Mouse (Mus musculus) left cerebral cortex, adult 2 months (tissue): ENCODE results near the gene Rxrb. TPM values are rescaled to one million over a fixed set of nuclear protein-coding genes. Genes with fewer than 3 reads are reported as not detected.

Experiments used
- DNase-seq, 2 experiments: peaks; one replicate each; pipeline ENCODE4 v3.0.0; 2021 to 2022; ENCODE audit warnings: low spot score in 2 of 2, mixed read lengths in 1 of 2; ENCODE audit errors: extremely low spot score in 1 of 2
- H3K27ac ChIP-seq: fragments of 200-600 bp; 2 replicates; pipeline ENCODE4 v1.8.1; 2022
- H3K4me3 ChIP-seq: fragments of 200-600 bp; 2 replicates; pipeline ENCODE4 v1.8.1; 2022
- CTCF ChIP-seq: fragments of 200-600 bp; IDR thresholded peaks from 2 replicates; pipeline ENCODE4 v1.8.1; 2022; ENCODE audit warnings: antibody characterized with exemption, mild to moderate bottlenecking, moderate library complexity
- intact Hi-C: fragments of 180-260 bp; cut with DNase I; formaldehyde crosslinking; loops from one replicate; pipeline ENCODE4 v1.15.1; 2025
- total RNA-seq, 2 experiments: library from RNA; stranded (reverse); gene quantifications; 2 replicates each; pipeline ENCODE4 v1.2.3; 2021

Gene Rxrb
- total RNA-seq, 2 experiments from 2014 or later, result 84.7 to 86.2 TPM

- no peak overlapping the region for H3K27ac ChIP-seq
- intact Hi-C loops, result loop anchor here (5.0 kb wide), 1 partner anchor 36 kb away; no protein-coding TSS in a partner anchor
- H3K4me3 ChIP-seq, result no peak overlapping the region
- peak; percentile 66 for TF ChIP-seq CTCF
- DNase-seq, result no peak
These were observed 28.2 kb upstream of the Rxrb start for GRCm38 (mm10) chr17:34003426-34003825.

GRCm38 (mm10) chr17:34006570-34006969, 25.0 kb upstream of the Rxrb start:
- H3K27ac ChIP-seq, result no peak overlapping the region
- no peak for DNase-seq
- intact Hi-C loops, result no loop called here
- no peak overlapping the region for H3K4me3 ChIP-seq
- TF ChIP-seq CTCF, result no peak

GRCm38 (mm10) chr17:34010156-34010555, 21.5 kb upstream of the Rxrb start:
- intact Hi-C loops, result no loop called here
- H3K4me3 ChIP-seq, result no peak overlapping the region

GRCm38 (mm10) chr17:34013436-34013835, 18.2 kb upstream of the Rxrb start:
- Histone ChIP-seq H3K4me3 (no peak overlapping the region), H3K27ac (no peak overlapping the region)
- no peak for DNase-seq
- intact Hi-C loops, result no loop called here
- TF ChIP-seq CTCF, result no peak

More at GRCm38 (mm10) chr17:34010156-34010555, 21.5 kb upstream of the Rxrb start:
- H3K27ac ChIP-seq, result no peak overlapping the region
- no peak for TF ChIP-seq CTCF
- DNase-seq, result no peak

GRCm38 (mm10) chr17:34021539-34022413, 9.8 kb upstream of the Rxrb start:
- Histone ChIP-seq H3K27ac (no peak overlapping the region), H3K4me3 (no peak overlapping the region)
- DNase-seq, result no peak
- no peak for TF ChIP-seq CTCF
- intact Hi-C loops, result loop anchor here (1.0 kb wide), 1 partner anchor 62 kb away; no protein-coding TSS in a partner anchor

- no peak overlapping the region for H3K27ac ChIP-seq
- DNase-seq, result no peak
- no peak for TF ChIP-seq CTCF
- no peak overlapping the region for H3K4me3 ChIP-seq
- intact Hi-C loops, result no loop called here
These were observed 9.2 kb upstream of the Rxrb start for GRCm38 (mm10) chr17:34022414-34022783.

GRCm38 (mm10) chr17:34022987-34023386, 8.6 kb upstream of the Rxrb start:
- no peak for DNase-seq

GRCm38 (mm10) chr17:34023678-34024077, 7.9 kb upstream of the Rxrb start:
- no peak for TF ChIP-seq CTCF
- intact Hi-C loops, result no loop called here
- Histone ChIP-seq H3K27ac (peak overlapping the region; percentile 99), H3K4me3 (peak overlapping the region; percentile 95)
- no peak for DNase-seq

More at GRCm38 (mm10) chr17:34022987-34023386, 8.6 kb upstream of the Rxrb start:
- Histone ChIP-seq H3K4me3 (no peak overlapping the region), H3K27ac (no peak overlapping the region)
- no peak for TF ChIP-seq CTCF
- intact Hi-C loops, result no loop called here

- peak; percentile 90 to 93 for DNase-seq
- H3K4me3 ChIP-seq, result peak within 1 kb of the TSS; percentile 95
- no peak for TF ChIP-seq CTCF
- peak within 1 kb of the TSS; percentile 99 for H3K27ac ChIP-seq
- intact Hi-C loops, result no loop called here
These were observed 7.2 kb upstream of the Rxrb start, which contains the start of gene Ring1 for GRCm38 (mm10) chr17:34024317-34024821. TSS of gene Ring1 (minus strand) at chr17:34024680.

- H3K27ac ChIP-seq, result peak overlapping the region; percentile 99
- no peak for TF ChIP-seq CTCF
- intact Hi-C loops, result no loop called here
- H3K4me3 ChIP-seq, result peak overlapping the region; percentile 95
- no peak for DNase-seq
These were observed 6.5 kb upstream of the Rxrb start for GRCm38 (mm10) chr17:34024861-34025755.

GRCm38 (mm10) chr17:34025756-34026151, 5.9 kb upstream of the Rxrb start:
- no peak for DNase-seq
- Histone ChIP-seq H3K27ac (no peak overlapping the region), H3K4me3 (no peak overlapping the region)
- TF ChIP-seq CTCF, result no peak
- intact Hi-C loops, result no loop called here

GRCm38 (mm10) chr17:34026221-34026620, 5.4 kb upstream of the Rxrb start:
- Histone ChIP-seq H3K27ac (no peak overlapping the region), H3K4me3 (no peak overlapping the region)
- intact Hi-C loops, result no loop called here
- no peak for DNase-seq
- TF ChIP-seq CTCF, result no peak
